Mouse (Mus musculus) MEL-GATA-1-ER (cell line): Measurements from ENCODE around the gene Lrrc41.

Experiments
- DNase-seq: peaks from one replicate; pipeline ENCODE4 v3.0.0-alpha.2; 2012; ENCODE audit warnings: low read depth; ENCODE audit errors: extremely low read depth

Gene Lrrc41

DNA sequence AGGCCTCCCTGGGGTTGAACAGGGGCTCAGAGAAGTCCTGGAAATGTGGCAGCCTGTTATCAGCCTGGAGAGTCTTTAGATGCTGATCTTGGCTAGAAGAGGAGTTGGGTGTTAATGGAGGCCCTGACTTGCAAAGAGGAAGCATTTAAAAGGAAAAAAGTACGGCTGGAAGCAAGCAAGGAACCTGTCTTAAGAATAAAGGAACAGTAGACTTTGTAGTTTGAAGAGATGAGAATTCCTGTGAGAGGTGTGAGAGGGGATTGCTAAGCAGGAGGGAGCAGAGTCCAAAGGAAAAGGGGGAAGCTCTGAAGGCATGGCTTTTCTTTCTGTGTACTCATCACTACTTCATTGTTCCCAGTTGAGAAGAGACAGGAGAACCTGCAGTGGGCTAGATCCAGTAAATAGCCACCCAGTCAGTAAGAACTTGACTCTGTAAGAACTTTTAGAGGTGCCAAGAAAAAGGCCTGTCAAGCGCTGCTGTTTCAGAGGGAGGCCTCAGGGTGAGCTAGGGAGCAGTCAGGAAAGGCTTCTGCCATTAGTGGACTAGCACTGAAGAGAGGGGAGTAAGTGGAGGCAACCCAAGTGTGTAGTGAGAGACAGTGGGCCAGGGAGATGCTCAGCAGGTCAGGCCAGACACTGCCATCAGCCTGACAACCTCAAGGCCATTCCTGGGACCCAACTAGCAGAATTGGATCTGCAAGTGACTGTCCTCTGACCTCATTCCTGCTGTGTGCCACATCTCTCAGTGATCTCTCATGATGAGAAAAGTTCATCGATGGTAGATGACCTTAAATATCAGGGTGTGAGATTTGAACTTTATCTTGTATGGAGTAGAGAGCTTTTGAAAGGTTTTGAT lies 2.4 kb downstream of the Lrrc41 start:
- no peak for DNase-seq

GRCm38 (mm10) chr4:116088510-116089249 lies 13.6 kb downstream of the Lrrc41 start:
- DNase-seq, result no peak

DNA sequence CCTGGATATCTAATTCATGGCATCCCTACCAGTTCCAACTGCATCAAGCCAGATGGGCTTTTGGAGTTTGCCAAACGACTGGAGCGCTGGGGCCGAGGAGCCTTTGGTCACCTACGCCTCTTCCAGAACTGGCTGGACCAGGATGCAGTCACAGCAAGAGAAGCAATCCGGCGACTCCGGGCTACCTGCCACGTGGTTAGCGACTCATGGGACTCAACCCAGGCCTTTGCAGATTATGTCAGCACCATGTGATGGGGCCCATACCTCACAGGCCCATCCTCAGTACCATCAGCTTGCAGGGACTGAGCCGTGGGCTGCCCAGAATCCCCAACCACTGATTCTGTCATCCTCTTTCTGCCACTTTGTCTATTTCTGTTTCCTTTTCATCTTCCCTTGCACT lies 21.2 kb downstream of the Lrrc41 start:
- no peak for DNase-seq

GRCm38 (mm10) chr4:116097211-116097610 lies 22.1 kb downstream of the Lrrc41 start:
- no peak for DNase-seq

GRCm38 (mm10) chr4:116100959-116101358 lies 25.9 kb downstream of the Lrrc41 start:
- peak; percentile 32 for DNase-seq

DNA sequence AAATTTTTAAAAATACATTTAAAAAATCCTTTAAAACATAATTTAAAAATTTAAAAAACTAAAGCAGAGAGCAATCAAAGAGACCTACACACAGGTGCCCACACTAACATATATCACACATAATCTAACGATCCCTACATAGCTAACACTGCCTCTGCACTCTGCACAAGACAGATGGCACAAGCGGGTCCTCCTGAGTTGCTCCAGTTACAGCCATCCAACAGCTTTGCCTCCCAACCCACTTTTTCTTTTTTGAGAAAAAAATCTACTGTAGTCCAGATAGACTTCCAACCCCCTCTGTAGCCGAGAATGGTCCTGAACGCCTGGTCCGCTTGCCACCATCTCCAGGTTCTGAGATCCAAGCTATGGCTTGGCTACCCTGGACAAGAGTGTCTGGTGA lies 30.2 kb downstream of the Lrrc41 start:
- no peak for DNase-seq

DNA sequence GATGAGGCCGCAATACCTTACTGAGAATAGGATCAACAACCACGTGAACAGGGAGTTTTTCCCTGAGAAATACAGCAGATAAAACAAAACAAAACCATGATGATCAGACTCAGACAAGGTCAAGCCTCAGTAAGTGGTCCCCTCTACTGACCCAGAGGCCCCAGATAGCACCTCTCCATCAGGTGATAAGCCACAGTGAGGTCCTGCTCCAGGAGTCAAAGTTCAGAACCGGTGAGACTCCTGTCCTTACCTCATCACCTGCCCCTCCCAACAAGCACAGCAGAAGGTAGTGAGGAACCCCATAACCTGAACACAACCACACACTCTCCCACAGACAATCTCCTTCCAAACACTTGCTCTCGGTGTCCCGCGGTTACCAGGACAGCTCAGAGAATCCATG lies 35.6 kb downstream of the Lrrc41 start:
- no peak for DNase-seq

DNA sequence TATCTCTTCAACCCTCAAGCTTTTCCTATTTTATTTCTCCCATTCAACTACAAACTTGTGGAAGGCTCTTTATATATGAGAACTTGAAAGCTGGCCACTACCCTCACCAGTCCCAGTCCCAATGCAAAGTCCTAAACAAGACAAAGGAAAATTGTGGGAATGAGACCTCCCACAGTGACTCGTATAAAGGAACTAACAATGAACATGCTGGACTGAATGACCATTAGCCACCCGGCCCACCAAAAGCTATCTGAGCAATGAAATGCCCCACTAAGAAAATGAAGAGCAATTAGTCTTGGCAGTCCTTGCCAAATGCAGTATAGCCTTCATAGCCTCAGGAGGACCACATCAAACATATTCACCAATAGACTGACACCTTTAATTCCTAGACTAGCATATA lies 36.4 kb downstream of the Lrrc41 start:
- no peak for DNase-seq

DNA sequence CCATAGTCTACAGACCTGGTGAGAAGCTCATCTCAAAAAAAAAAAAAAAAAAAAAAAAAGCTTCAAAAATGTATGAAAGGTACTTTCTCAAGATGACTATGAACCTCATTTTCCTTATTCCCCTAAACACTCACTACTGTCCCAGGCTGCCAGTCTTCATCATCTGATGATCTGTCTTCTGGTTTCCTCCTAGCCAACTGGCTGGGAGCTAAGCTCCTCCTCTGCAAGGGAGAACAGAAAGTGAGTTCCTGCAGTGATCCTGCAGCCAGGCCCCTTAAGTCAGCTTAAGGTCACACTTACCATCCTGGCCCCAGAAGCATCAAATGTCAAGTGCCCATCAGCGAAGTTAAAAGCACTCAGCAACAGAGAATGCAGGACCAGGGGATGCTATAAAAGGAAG lies 47.7 kb downstream of the Lrrc41 start:
- DNase-seq, result peak; percentile 67

GRCm38 (mm10) chr4:116123602-116124519 lies 48.8 kb downstream of the Lrrc41 start, which contains the start of the genes Rad54l and Pomgnt1:
TSS of gene Rad54l (minus strand) at chr4:116123690.
TSS of gene Pomgnt1 (plus strand) at chr4:116123840.
- peak; percentile 96 for DNase-seq

DNA sequence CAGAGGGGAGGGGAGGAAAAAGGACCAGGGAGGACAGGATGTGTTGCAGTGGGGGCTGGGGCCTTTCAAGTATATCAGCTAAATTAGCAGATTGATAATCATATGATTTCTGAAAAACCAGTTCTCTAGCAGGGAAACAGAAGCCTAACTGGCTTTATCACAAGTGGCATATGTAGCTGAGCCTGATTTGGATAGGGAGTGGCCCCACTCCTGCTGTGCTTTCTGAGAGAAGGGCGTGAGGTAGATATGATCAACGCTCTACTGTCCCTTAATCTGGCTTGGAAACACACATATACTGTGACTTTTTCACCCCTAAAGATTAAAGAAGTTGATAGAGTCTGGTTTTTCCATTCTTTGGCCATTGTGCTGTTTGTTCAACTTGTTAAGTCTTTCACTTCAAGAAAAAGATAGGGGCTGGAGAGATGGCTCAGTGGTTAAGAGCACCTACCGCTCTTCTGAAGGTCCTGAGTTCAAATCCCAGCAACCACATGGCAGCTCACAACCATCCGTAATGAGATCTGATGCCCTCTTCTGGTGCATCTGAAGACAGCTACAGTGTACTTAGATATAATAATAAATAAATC lies 50.8 kb downstream of the Lrrc41 start:
- DNase-seq, result no peak

GRCm38 (mm10) chr4:116127956-116128355 lies 52.9 kb downstream of the Lrrc41 start:
- DNase-seq, result no peak

DNA sequence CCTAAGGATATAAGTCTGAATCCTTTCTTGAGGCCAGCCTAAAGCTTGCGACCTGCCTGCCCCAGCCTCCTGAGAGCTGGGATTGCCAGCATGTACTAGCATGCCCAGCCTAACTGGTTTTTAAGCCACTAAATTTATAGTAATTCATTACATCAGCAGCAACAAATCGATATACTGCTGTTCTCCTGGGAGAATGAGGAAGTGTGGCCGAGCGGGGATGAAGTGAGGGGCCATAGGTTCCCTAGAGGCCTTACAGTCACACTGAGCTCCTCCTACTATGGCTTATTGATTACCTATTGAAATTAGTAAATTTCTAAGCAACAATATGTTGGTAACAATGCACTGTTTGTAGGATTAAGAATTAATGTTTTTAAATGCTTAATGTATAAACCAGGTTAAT lies 58.1 kb downstream of the Lrrc41 start:
- no peak for DNase-seq

- DNase-seq, result no peak
Observed at GRCm38 (mm10) chr4:116134990-116135389, 59.9 kb downstream of the Lrrc41 start.

DNA sequence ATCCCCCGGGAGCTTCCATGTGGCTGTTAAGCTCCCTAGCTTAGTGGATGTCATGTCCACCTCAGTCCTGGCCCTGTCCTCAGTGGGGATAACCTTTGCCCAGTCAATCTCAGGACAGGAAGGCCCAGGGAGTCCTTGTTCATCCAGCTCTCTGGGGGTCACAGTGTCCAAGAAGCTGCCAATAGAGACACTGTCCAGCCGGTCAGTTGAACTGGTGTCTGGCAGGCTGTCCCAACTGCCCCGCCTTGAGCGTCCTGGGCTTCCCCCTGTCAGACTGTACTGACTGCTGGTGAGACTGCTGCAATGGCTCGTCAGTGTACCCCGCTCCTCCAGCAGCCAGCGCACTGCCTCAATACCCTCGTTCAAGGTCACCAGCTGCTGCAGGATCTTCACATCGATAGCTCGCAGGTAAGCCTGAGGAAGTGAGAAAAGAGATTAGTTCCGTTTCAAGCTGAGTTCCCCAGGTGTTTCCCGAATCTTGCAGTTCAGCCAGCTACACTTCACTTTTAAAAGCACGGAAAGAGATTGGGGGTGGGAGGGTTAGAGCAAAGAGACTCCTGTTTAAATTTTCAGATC lies 62.4 kb downstream of the Lrrc41 start:
- DNase-seq, result no peak

DNA sequence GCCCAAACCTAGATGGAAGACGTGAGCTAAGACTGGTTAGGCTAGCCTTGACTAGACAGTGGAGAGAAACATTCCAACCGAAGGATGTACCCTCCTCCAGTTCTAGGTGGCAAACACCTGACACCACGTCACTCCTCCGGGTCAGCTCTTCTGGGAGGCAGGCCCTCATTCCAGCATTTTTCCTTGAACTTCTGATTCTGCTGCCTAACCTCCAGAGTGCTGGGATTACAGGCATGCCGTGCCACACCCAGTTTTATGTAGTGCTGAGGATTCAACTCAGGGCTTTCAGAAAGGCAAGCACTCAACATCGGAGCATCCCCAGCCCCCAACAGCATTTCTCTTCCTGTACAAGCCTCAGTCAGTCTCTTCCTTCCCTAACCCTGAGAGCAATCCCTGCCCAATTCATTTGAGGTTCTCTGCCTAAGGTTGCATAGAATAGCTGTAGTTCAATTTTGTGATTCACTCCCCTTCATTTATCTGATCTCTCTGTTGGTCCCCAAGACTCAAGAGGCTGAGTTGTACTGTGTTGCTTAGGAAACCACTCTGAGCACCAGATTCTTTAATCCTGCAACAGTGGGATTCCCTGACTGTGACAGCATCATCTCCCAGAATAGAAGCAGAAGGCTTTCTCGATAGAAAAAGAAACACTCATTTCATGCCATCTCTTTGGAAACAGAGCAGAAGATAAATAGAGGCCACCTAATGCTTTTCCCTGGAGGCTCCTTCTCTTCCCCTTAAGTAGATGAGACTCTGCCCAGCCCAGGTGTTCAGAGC lies 65.9 kb downstream of the Lrrc41 start:
- no peak for DNase-seq

GRCm38 (mm10) chr4:116141736-116142135 lies 66.7 kb downstream of the Lrrc41 start:
- DNase-seq, result no peak

DNA sequence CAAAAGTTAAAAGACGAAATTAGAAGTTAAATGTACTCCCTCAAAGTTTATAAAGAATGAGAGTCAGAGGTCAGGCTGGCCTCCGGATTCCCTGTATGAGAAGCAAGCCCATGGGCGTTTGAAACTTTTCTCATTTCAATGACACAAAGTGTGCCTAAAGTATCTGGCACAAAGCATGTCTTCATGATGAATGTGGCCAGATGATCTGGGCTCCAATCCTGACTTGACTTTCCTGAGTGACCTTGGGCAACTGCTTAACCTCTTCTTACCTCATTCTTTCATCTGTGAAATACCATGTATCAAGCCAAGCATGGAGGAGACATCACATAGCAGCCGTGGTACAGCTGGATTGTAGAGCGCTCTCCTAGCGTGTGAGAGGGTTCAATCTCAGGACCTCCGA lies 67.2 kb downstream of the Lrrc41 start:
- no peak for DNase-seq

DNA sequence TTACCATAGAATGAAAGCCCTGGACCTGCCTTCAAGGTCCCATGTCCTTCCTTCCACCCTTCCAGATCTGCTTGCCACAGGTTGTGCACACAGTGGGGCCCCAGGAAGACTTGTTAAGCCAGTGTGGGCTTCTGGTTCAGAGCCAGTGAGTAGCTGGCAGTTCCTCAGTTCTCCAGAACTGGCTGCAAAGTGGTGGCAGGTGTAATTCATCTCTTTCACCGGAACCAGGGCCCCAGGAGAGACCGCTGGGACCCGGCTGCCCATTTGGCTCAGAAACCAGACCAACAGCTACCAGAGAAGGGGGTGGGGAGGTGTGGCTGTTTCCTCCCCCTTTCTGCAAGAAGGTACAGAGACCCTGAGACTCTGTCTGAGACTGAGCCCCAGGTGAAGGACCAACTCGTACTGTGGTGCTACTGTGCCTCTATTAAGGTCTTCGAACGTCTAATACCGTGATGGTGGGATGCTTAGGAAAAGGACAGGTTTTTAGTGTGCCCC lies 68.3 kb downstream of the Lrrc41 start:
- DNase-seq, result no peak
